Mouse (Mus musculus) v-Abl transformed pro-B cells (cell line): ENCODE results near the gene Tenm2.

Experiments
- in situ Hi-C, 2 experiments: fragments of 400-800 bp; cut with MboI; formaldehyde crosslinking; loops; one replicate each; pipeline ENCODE4 v1.15.1; 2025; ENCODE audit not compliant: unreplicated experiment in 2 of 2

Gene Tenm2

DNA sequence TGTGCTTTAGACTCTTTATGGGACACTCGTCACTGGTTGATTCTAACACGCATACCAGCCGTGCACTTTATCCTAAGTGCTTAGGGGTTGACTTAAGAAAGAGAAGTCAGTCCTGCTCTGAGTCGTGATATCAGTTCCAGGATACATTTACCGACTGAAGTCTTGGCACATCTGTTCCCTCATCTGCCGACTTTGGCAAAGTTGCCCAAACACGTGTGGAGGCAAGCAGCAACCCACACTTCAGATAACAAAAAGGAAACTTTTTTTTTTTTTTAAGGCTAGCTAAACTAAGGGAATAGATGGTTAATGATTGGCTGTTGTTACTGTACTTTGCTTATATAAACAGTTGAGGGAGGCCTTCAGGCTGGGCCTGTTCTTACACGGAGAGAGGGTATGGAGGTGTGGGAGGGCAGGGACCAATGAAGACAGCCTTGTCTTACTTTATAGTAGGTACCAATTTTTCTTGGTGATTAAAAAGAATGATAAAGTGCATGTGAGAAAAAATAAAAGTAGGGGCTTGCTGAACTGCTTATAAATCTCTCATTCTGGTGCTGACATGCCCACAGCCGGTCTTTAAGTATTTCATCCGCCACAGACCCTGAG is 930.3 kb downstream of the Tenm2 start:
- in situ Hi-C loops, result no loop called here

DNA sequence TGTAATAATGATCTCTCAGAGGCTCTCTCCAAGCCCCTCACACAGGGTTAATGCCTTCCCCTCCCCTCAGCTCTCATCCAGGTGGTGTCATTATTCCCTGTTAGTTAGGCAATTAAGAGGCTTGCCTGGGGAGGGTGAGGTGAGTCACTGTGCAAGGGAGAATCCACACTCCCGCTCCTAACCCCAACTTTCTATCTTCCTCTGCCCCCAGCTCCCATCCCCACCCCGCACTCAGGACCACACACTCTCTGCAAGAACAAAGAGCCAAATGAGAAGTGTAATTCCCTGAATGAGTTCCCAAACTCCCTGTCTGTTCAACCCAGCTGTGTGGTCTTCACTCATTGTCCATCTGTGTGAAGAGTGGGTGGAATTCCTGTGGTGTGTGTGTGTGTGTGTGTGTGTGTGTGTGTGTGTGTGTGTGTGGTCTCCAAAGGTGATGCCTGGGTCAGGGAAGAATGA is 932.8 kb downstream of the Tenm2 start:
- in situ Hi-C loops, result no loop called here

DNA sequence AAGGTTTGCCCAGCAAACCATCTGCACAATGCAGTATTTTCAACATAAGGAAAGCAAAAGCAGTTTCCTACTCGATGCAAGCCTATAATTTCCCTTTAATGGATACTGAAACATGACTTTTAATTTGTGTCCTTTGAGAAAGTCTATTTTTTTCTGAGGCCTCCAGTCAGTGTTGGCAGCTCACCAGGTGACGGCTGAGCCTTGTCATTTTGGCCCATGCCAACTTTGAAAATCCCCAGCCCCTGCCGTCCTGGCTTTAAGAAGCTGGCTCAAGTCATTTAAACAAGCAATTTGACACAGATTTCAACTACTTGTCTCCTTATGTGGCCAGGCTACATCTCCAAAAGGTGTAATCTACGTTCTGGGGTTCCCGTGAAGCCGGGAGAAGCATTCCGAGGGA is 933.7 kb downstream of the Tenm2 start:
- in situ Hi-C loops, result no loop called here

DNA sequence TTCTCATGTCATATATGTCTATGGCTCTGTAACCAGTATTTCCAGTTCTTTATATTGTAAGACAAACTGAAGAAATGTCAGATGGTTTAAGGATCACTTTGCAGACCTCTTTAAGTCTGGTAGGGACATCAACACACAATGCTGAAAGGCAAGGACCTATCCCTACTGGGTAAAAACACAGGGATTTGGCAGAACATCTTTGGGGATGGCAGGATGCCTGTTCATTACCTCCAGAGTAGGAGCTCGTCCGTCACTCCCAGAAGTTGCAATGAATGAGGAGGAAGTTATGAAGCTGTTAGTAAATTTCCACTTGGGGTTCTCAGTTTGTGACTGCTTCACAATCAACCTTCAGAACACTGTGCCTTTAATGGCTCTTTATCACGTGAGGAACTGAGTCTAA is 939.2 kb downstream of the Tenm2 start:
- in situ Hi-C loops, result no loop called here

- in situ Hi-C loops, result no loop called here
Observed at GRCm38 (mm10) chr11:36292206-36292605, 943.6 kb downstream of the Tenm2 start.

- in situ Hi-C loops, result no loop called here
Observed at GRCm38 (mm10) chr11:36286246-36286645, 949.5 kb downstream of the Tenm2 start.

- in situ Hi-C loops, result no loop called here
Observed at GRCm38 (mm10) chr11:36280533-36280932, 955.2 kb downstream of the Tenm2 start.

DNA sequence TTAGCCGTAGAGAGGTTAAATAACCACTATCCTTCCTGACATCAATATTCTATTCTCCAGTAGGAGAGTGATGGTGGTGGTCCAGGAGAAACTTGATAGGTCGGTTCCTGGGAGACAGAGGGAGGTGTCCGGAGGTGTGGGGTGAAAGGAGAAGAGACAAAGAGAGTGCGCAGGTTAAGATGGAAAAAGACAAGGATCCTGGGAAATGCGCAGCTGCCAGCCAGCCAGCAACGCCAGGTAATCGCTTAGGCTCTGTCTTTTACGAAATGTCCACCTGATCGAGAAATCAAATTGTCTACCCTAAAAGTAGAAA is 957.9 kb downstream of the Tenm2 start:
- in situ Hi-C loops, result no loop called here

DNA sequence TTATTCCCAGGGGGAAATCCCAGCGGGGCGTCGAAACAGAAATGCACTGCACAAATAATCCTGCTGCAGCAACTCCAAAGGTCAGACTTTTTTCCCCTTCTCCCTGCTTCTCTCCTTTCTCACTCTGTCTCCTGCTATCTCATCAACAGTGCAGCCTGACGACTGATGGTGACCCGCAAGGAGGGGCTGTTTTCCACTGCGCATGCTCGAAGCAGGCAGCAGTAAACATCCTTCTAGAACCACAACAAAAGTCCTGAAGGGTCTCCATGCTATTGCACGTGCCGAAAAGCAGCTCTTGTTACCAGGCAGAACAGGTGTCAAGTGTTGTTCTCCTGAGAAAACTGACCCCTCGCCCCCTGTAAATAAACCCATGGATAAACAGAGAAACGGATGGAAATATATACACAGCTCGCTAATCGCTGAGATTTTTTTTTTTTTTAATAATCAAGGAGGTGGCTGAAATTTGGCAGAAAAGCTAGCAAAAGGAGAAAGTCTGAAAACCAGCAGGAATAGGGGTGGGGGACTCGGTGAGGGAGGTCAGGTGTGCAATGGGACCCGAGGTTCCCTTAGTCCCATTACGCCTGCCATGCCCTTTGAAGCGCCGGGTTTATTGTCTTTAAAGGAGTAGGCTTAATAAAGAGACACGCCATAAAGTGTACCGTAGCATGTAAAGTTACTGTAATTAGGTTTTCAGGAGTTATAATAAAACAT is 958.4 kb downstream of the Tenm2 start:
- in situ Hi-C loops, result no loop called here

GRCm38 (mm10) chr11:36276015-36276414 is 959.7 kb downstream of the Tenm2 start:
- in situ Hi-C loops, result no loop called here

DNA sequence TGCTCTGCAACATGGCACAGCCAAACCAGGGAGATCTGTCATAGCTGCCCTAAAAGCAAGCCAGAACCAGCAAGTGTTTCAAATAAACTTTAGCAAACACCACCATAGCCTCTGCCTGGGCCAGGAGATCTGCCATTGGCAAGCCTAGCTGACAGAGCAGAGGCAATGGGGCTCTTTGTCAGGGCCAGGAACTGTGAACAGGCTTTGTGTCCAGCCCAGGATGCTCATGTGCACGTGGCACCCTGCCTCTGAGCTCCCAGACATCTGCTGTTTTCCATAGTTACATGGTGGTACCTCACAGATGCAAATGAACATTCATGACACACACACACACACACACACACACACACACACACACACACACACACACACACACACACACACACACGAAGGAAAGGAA is 963.6 kb downstream of the Tenm2 start:
- in situ Hi-C loops, result no loop called here

GRCm38 (mm10) chr11:36269945-36270344 is 965.8 kb downstream of the Tenm2 start:
- in situ Hi-C loops, result no loop called here

- in situ Hi-C loops, result no loop called here
Observed at GRCm38 (mm10) chr11:36264776-36265466, 970.8 kb downstream of the Tenm2 start.

GRCm38 (mm10) chr11:36263840-36264239 is 971.9 kb downstream of the Tenm2 start:
- in situ Hi-C loops, result no loop called here

DNA sequence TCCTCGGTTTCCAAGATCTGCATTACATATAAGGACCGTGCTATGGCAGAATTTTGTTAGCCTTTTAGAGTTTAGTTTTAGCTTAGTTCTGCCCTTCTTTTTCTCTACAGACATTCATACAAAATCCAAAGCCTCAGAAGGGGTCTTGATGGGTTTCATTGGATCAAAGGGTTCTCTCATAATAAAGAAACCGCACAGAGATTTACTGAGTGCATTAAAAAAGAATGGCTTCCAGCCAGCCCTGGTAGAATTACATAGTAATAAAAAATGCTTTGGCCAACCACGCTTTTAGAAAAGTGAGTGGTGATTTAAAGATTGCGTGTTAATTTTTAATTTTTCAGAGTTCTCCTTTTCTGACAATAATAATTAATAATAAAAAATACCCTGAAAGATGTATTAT is 978.6 kb downstream of the Tenm2 start:
- in situ Hi-C loops, result no loop called here

- in situ Hi-C loops, result no loop called here
Observed at GRCm38 (mm10) chr11:36256747-36257146, 979.0 kb downstream of the Tenm2 start.

GRCm38 (mm10) chr11:36254019-36254418 is 981.7 kb downstream of the Tenm2 start:
- in situ Hi-C loops, result no loop called here

- in situ Hi-C loops, result no loop called here
Observed at GRCm38 (mm10) chr11:36250111-36250510, 985.7 kb downstream of the Tenm2 start.

DNA sequence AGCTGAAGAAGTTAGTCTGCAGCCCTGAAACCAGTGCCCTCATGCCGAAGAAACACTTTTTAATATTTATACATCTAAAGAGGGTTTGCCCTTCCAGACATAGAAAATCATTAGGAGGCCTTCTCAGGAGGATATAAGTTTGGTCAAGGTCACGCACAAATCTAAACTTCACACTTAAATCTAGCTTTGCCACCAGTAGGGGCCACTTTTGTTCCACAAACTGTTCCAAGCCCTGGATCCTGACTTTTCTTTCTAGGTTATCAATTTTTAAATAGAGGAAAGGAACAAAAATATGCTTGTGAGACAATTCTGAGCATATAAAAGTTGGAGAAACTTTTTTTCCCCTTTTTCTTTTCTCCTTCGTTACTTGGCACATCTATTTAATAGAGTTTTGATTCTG is 989.6 kb downstream of the Tenm2 start:
- in situ Hi-C loops, result no loop called here

- in situ Hi-C loops, result no loop called here
Observed at GRCm38 (mm10) chr11:36244491-36244882, 991.3 kb downstream of the Tenm2 start.

GRCm38 (mm10) chr11:36243747-36244490 is 991.8 kb downstream of the Tenm2 start:
- in situ Hi-C loops, result no loop called here
